Mouse (Mus musculus): ENCODE measurements around the gene Pacsin1. TPM values are rescaled to one million over a fixed set of nuclear protein-coding genes. Genes with fewer than 3 reads are reported as not detected.

Pacsin1 gene
- 100 to 1,000 TPM; 339 to 340 TPM for total RNA-seq (2021)
- long read RNA-seq, full-length matches to known transcripts: 150 of 227 reads
- long read RNA-seq, partial matches to known transcripts: 62 of 227 reads
- long read RNA-seq, other reads (novel, unspliced or antisense): 15 of 227 reads

DNA sequence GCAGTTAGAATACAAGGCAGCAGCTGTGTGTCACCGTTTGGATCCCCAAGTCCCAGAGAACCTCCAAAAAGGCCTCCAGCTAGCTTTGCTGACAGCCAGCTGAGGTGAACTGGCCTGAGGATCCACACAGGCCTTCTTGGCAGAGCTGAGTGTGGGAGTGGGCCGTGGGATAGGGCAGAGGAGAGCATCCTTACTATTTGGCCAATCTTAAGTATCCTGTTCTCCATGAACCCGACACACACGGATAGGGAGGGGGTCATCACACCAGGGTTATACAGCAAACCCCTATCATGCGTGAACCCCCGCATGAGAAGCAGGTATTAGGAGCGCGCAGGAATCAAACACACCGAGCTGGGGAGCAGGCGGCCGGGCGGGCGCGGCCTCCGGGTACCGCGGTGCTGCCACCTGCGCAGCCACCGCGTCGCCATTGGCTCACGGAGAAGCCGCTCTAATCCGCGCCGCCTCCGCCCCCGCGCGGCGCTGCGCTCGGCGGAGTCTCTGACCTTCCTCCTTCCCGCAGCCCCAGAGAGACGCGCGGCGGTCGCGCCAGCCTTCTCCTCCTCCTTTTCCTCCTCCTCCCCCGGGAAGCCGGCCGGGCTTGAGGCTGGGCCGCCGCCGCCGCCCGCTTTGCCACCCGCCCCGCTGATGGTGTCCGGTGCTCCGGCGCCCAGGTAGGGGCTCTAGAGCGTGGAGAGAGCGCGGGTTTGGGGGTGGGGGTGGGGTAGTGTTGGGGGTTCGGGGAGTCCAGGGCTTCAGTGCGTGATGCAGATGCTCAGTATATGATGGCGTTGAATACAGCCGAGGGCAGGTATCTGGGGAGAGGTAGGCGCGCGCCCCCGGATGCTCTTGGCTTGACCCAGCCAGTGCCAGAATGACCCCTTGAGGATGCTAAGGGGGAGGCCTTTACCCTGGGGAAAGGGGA, at the start of gene Pacsin1:
Pacsin1 (plus strand) TSS at position 421 of the 922 bp plus-strand sequence.
- DNase-seq (ENCODE audit: low spot score in 2 of 2): peak; percentile 71 to 79

DNA sequence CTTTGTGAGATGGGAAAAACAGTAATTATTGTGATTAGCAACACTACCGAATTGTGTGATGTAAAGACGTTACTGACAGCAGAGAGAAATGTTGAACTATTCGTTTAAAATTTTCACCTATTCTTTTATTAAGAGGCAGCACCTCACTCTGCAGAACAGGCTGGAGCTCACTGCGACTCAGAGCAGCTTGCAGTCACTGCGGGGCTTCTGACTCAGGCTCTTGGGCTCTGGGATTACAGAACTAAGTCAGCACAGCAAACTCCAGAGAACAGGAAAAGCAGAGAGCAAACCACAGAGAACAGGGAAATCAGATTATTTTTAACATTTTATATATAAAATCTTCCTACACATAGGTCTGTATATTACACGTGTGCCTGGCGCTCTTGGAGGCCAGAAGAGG, 45.7 kb upstream of the Pacsin1 start:
- DNase-seq (ENCODE audit: low spot score in 2 of 2): no peak

DNA sequence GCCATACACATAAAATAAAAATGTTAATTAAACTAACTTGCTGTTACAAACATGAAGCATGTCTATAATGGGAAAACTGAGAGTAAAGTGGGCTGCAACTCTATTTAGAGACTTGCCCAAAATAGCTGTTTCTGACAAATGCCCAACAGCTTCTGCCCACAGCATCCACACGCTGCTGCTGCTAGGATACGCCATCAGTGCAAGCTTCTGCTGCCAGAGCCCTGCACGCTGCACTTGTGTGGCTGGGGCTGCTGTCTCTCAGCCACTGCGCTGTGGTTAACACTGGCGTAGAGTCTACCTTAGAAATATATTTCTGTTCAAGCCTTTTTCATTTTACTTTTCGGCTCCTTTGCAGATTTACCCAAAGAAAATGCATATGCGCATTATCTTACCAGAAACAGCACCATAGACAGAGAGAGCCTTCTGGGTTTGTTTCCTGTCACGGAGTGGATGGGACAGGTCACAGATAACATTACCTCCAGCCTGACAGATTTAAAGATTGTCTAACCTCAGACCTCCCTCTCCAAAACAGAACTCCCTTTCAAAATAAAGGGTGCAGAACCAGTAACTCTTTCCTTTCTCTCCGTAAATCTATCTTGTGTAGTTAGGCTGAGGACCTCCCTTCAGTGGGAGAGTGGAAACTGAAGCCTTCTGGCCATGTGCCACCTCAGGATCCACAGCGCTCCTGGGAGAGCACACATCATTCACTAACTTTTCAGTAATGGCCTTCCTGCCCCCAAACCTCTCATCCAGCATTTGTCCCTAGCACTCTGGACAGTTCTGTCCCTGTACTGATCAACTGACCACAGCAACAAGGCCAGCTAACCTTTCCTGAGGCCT, 44.4 kb upstream of the Pacsin1 start:
- DNase-seq (ENCODE audit: low spot score in 2 of 2): peak; percentile 70 to 83

DNA sequence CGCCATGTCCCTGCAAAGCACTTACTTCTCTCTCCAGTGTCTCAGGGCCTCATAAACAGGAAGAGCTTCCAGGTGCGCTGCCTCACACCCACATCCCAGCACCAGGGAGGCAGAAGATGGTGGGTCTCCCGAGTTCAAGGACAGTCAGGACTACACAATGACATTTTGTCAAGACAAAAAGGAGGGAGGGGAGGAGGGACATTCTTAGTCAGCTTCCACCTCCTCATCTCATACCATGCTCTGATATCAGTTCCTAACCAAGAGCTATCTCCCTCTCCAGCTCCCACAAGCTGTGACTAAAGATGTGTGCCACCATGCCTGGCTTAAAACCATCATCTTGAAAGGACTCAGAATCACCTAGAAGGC, 43.8 kb upstream of the Pacsin1 start:
- no peak for DNase-seq (ENCODE audit: low spot score in 2 of 2)

DNA sequence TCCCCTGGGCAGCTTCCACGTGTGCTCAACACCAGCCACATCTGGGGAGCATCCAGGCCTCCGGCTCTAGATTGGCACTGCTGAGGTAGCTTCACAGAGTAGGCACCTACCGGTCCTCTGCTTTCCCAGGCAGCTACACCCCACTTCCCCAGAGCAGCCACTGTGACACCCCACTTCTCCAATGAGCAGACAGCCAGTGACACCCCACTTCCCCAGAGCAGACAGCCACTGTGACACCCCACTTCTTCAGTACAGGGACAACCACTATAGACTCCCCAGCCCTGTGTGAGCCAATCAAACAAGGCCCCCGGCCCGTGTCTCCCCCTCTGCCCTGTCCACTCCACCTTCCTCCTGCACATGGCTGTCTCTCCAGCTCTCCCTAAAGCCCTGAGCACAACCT, 43.3 kb upstream of the Pacsin1 start:
- DNase-seq (ENCODE audit: low spot score in 2 of 2): no peak

DNA sequence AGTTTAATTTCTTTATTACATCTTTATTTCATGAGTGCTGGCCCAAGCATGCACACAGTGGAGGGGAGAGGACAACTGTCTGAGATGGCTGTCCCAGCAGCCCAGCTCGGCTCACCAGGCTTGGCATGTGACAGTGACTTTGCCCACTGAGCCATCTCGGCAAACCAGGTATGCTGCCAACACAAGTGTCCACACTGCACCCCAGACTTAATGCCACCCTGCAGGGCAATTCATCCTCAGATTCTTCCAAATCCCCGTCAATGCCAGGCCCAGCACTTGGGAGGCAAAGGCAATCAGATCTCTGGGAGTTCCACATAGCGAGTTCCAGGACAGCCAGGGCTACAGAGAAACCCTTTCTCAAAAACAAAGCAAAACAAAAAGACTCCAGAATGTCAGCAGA, 42.3 kb upstream of the Pacsin1 start:
- DNase-seq (ENCODE audit: low spot score in 2 of 2): no peak

DNA sequence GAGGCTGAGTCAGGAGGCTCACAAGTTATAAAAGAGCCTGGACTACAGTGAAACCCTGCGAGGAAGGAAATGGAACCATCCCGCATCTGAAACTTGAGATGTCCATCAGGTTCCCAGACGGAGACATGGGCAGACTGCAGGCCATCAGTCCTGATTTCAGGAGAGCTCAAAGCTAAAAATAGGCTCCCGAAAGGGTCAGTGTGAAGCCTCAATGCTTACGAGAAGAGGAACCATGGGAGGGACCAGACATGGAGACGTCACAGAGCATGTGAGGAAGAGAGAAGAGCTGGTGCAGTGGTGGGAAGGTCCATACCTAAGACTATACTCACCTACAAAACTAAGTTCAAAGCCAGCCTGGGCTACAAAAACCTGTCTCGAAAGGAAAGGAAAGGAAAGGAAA, 39.9 kb upstream of the Pacsin1 start:
- no peak for DNase-seq (ENCODE audit: low spot score in 2 of 2)

DNA sequence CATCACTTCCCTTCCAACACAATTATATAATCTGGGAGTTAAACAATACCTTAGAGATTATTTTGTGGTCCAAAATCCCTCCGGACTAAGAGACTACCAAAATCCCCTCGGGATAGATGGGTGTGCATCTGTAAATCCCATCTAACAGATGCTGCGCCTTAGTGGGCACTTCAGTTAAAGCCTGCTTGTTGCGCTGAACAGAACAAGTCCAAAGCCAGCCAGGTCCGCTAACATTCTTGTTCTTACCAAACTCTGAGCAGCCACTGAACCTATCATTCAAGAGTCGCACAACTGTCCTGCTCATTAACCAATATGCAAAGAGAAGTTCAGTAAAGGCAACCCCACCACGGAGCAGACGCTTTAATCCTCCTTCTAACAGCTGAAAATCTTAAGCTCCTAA, 34.1 kb upstream of the Pacsin1 start:
- DNase-seq (ENCODE audit: low spot score in 2 of 2): no peak

DNA sequence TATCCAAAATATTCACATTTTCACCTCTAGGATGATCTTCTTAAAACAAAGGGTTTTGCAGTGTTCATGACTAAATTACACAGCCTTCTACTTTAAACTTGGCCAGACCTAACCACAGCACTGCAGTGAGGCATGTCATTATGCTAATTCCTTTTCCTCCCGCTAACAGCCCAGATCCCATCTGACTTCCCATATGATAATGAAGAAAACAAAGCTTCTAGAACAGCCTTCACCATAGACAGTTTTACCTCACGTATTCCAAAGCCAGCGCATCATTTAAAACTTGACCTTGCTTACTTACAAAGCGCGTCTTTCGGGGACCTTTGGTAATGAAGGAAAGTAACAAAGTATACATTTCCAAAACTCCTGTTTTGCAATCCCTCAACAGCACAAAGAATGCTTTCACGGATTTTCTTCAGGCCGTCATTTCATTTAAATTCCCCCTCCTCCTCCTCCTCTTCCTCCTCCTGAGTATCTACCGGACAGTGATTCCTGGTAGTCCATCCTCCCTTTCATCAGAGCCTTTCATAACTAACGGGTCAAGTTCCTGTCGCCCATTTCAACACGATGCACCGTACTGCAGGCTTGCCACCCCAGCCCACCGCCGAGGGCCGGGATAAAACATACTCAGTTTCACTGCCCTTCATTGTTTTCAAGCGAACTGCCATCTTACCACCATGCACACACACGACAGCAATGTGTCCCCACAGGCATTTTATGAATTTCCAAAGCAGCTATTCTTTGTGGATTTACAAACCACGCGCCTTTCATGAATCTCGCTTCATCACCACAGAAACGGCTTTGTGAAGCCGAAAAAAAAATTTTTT, 33.4 kb upstream of the Pacsin1 start:
- DNase-seq (ENCODE audit: low spot score in 2 of 2): peak in 1 of 2 experiments; percentile 60

DNA sequence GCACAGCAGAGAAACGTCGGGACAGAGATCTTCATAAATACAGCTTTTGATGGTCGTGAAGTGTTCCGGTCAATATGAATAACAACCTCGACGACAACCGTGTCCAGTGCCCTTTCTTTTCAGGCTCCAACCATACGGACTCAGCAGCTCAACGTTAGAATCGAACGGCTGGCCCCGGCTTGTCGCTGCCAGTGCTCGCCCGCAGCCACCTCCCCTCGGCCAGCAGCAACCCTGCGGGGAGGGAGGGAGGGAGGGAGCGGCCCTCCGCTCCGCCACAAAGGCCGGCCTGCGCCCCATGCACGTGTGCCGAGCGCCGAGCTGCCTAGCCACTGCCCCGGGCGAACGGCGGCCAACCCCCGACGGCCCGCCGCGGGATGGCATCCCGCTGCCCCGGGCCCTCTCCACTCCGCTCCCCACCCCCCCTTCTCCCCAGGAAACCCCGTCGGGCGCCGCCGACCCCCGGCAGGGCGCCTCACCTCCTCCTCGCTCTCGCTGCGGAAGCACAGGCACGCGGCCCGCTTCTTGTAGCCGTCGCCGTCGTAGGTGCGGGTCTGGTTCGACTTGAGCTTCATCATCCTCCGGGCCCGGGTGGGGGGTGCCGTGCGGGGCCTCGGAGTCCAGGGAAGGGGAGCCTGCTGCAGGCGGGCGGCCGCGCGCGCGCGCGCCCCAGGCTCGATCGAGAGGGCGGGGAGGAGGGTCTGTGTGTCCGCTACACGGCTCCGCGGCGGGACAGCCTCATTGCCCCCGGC, 32.5 kb upstream of the Pacsin1 start:
- no peak for DNase-seq (ENCODE audit: low spot score in 2 of 2)

DNA sequence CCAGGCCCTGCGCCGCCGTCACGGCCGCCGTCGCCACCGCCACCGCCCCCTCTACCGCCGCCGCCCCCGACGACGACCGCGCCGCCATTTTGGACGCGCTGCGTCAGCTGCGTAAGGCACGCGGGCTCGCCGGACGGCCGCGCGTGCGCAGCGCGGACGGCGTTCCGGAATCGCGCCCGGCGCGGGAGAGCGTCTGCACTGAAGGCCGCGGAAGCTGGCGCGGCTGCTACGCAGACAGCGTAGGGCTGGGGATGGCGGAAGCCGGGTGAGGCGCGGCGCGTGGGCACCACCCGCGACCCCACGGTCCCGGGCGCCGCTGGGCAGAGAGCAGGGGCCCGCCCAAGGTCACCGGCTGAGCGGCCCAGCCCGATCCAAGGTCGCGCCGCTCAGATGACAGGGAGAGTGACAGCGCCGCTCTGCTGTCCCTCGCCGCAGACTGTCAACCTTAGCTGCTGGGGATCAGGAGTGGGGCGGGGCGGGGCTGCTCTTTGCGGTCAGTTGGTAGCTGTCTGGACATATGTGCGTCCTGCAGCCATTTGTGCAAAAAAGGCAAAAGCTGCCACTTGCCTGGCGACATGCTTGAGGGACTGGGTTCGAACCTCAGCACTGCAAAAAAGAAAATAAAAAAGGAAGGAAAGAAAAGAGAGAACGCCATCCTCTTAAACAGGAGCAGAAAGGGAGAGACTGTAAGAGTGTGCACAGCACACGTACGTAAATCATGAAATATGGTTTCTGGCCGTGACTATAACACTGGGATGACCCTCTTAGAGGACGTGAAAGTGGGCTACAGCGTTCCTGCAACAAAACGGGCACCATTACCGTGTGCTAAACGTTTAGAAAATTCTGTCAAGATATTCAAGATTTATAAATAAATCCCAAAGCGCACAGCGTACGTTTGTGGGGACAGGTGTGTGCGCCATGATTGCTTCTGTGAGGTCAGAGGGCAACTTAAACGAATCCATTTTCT, 31.7 kb upstream of the Pacsin1 start, which contains the start of gene Nudt3:
Nudt3 (minus strand) TSS at position 136 of the 967 bp plus-strand sequence.
- peak; percentile 86 to 91 for DNase-seq (ENCODE audit: low spot score in 2 of 2)

DNA sequence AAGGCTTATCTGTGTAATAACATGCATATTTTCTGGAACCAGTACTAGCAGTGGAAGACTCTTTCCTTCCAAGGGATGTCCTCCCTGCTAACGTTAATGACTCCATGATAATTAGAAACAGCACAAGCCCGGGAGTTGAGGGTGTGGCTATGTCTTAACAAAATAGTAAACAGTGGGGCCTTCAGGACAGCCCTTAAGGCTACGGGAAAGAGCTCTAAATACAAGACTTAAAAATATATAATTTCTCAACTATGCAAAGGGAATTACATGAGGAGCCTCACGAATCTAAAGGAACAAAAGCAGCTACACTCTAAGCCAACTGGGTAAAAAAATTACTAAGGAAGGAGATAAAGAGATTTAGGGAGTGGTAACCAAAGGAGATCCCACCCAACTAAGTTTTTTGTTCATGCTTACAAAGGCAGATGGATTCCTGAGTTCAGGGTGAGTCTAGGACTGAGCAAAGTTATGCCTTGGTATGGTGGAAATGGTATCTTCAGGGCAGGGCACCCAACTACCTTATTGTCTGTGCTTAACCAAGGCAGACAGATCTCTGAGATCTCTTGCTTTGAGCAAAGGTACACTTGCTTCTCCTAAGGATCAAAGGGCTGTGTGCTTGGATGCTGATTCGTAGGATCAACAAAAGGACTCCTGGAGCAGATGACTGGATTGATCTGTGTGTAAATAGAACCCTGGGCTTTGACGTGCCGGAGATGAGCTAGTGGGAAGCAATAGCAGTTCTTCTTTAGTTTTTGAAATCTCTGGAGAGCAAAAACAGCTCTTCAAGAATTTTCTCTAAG, 29.7 kb upstream of the Pacsin1 start:
- DNase-seq (ENCODE audit: low spot score in 2 of 2): no peak

DNA sequence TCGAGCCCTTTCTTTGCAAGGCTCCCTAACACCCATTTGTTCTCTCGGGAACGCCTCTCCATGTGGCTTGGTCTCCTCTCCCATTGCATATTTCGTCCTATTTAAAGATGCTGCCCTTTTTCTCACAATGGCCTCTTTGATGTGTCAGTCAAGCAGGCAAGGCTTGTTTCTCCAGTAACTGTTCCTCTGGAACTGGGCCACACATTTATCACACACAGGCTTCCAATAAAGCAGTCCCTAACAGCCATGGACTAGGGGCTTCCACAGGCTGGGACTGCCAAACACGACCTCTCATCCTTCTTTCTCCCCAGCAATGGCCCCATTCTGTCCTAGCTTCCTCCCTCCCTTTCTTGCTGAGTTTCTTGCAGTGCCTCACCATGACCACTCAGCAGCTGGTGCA, 28.6 kb upstream of the Pacsin1 start:
- DNase-seq (ENCODE audit: low spot score in 2 of 2): peak in 1 of 2 experiments; percentile 50

DNA sequence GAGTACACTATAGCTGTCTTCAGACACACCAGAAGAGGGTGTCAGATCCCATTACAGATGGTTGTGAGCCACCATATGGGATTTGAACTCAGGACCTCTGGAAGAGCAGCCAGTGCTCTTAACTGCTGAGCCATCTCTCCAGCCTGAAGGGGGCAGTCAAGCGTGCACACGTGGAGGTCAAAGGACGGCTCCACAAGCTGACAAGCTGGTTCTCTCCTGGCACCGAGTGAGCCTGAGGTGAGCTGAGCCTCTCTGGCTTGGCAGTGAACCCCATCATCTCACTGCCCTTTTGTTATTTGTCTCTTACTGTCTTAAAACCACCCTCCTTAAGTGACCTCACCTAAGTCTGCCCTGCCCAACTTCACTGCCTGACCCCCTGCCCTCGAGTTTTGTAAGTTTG, 27.9 kb upstream of the Pacsin1 start:
- no peak for DNase-seq (ENCODE audit: low spot score in 2 of 2)

DNA sequence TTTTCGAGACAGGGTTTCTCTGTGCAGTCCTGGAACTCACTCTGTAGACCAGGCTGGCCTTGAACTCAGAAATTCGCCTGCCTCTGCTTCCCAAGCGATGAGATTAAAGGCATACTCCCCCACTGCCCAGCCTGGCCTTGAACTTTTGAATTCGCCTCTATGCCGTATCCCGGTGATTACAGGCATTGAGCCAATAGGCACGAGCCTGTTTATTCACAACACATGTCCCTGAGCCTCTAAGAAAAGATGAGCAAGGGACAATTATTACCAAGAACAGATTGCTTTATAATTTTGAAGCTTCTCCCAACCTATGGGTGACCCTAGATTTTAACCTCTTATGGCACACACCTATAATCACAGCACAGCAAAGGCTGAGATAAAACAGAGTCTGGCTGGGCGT, 26.9 kb upstream of the Pacsin1 start:
- DNase-seq (ENCODE audit: low spot score in 2 of 2): no peak

DNA sequence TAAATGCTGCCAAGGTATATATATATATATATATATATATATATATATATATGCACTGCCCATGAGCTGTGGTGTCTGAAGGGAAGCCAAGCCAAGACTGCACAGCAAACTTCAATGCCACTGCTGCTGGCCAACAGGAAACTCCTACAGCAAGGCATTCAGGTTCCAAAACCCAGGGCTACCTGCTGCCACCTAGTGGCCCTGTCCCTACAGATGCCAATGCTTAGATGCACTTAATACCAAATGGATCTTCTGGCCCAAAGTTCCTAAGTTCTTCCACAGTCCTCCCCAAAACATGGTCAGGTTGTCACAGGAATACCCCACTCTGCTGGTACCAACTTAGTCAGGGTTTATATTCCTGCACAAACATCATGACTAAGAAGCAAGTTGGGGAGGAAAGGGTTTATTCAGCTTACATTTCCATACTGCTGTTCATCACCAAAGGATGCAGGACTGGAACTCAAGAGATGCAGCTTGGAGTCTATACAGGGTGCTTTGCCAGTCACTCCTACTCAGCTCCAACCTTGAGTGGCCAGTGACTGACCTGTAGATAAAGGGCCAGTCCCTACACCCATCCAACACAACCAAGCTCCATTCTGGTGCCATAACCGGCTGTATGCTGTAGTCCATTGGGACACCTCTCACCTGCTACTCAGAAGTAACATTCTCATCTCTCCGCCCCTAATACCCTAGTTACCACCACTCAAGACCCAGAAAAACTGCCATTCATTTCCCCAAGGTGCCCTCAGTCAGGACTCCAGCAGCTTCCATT, 25.9 kb upstream of the Pacsin1 start:
- DNase-seq (ENCODE audit: low spot score in 2 of 2): peak; percentile 70 to 91

DNA sequence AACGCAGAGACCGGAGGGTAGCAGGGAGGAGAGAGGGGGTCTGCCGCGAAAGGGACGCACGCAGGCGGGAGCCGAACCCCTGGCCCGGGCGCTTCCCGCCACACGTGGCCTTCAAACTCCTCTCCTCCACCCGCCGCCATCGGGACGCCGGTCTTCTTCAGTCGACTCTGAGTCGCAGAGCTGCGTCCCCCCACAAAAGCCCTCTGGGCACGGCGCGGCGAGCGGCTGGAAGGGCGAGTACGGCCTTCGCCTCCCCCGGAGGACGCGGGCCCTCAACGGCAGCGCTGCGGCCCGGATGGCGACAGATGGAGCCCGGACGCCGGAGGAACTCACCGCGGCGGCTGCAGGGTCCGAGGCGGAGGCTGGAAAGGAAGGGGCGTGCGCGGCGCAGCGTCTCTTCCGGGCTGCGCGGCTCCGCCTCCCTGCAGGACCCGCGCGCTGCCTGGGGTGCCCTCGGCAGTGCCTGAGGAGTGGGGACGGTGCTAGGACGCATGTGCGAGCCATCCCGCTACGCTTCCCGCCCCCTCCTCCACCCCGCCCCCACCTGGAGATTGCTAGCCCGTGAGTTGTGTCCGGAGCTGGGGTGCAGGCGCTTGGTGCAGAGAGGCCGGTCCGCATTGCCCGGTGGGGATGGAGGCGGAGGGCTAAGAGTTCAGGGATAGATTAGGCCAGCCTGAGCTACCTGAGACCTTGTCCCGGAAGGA, 20.3 kb upstream of the Pacsin1 start, which contains the start of gene RPS10-NUDT3:
RPS10-NUDT3 (minus strand) TSS at position 352 of the 704 bp plus-strand sequence.
- peak; percentile 86 to 90 for DNase-seq (ENCODE audit: low spot score in 2 of 2)
